Mouse (Mus musculus): ENCODE measurements at regions not wholly inside any gene's neighbourhood (a gene's known extent, or its start where the extent isn't known, plus 50 kb on each side); places are given as distances from the start of the nearest gene placed in this dataset.

DNA sequence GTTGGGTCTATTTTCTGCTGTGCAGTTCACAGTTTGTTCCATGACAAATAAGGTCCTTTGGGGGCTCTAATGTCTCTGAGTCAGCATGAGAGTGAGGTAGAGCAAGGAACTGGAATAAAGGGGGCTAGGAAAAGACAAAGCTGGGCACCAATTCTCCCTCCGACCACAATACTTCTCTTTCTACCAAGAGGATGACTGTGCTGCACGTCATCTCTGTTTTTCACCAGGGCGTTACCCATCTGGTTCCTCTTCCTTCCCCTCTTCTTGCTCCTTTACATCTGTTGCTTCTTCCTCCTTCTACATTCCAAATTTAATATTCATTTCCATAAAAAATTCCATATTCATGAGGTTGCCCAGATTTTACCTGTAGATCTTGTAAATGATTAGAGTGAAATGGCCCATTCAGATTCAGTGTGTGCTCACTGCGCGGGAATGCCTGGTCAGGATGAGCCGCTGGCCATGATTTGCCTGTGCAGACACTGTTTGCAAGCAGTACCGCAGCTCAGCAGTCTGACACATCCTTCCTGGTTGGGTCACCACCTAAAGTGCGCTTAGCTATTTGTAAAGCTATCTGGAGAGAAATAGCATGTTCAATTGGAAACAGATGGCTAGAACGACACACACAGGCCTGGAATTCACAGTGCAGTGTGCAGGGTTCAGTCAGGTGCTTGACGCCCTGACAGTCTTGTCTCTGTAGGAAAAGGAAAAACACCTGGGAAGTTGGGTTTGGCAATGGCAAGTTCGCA is 216.7 kb upstream of the Dkk2 start:
- Histone ChIP-seq H3K36me3 (ENCODE audit: control insufficient read depth, insufficient read depth) (no peaks in the 10 kb centered on the region), H3K27ac (ENCODE audit: low read depth, low read length) (no peak overlapping the region), H3K4me1 (replicated peaks; ENCODE audit: control insufficient read depth, insufficient read depth, low read length) (no peaks in the 10 kb centered on the region), H3K9me3 (ENCODE audit: control insufficient read depth) (no peaks in the 10 kb centered on the region), H3K4me3 (ENCODE audit: low read depth, low read length) (no peak overlapping the region), H3K9ac (ENCODE audit: low read depth, low read length) (no peak overlapping the region), H3K27me3 (replicated peaks; ENCODE audit: control insufficient read depth, insufficient read depth, low read length) (no peaks in the 10 kb centered on the region), H3K4me2 (replicated peaks; ENCODE audit: low read depth) (no peak overlapping the region)
- no peak for TF ChIP-seq CTCF (IDR thresholded peaks at IDR 0.05; ENCODE audit: low read depth)
- no peak for ATAC-seq
- 79% methylated on average over 11 of the region's 11 CpGs for WGBS

DNA sequence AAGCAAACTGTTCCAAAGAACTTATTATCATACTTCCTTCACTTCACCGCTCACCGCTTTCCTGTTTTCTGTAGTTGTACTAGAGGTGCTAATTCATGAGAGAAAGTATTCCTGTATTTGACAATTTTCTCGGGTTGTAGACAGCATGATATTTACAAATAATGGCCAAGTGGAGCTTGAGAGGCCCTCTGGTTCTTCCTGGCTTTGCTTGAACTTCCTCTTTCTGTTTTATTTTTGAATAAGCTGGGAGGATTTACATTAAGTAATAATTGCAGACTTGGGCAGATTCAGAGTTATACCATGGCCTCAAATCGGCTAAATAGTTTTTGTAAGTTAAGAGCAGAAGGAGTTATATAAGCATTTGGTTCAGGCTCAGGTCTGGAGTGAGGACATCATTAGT is 215.8 kb upstream of the Dkk2 start:
- Histone ChIP-seq H3K27ac (ENCODE audit: low read depth, low read length) (no peak overlapping the region), H3K9ac (ENCODE audit: low read depth, low read length) (no peak overlapping the region), H3K27me3 (replicated peaks; ENCODE audit: control insufficient read depth, insufficient read depth, low read length) (no peaks in the 10 kb centered on the region), H3K4me2 (replicated peaks; ENCODE audit: low read depth) (no peak overlapping the region), H3K4me1 (replicated peaks; ENCODE audit: control insufficient read depth, insufficient read depth, low read length) (no peaks in the 10 kb centered on the region), H3K9me3 (ENCODE audit: control insufficient read depth) (no peaks in the 10 kb centered on the region), H3K4me3 (ENCODE audit: low read depth, low read length) (no peak overlapping the region), H3K36me3 (ENCODE audit: control insufficient read depth, insufficient read depth) (no peaks in the 10 kb centered on the region)
- 54% methylated on average over 4 of the region's 4 CpGs for WGBS
- no peak for TF ChIP-seq CTCF (IDR thresholded peaks at IDR 0.05; ENCODE audit: low read depth)
- ATAC-seq = no peak

DNA sequence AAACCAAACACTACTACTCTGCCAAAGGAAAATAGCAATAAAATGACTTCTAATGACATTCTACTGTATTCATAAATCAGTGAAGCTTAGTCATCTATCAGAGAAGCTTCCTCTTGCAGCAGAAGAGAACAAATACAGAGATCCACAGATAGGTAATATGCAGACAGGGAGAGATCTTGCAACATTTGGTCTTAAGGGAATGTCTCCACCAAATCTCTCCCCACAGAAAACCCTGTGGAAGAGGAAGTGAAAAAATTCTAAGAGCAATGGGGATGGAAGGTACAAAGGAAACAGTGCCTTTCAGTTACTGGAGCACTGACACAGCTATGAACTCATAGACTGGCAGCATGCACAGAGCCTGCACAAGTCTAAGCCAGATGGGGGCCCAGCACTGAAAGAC is 202.4 kb upstream of the Dkk2 start:
- no peak for ATAC-seq
- Histone ChIP-seq H3K36me3 (ENCODE audit: control insufficient read depth, insufficient read depth) (no peaks in the 10 kb centered on the region), H3K9me3 (ENCODE audit: control insufficient read depth) (no peaks in the 10 kb centered on the region), H3K9ac (ENCODE audit: low read depth, low read length) (no peak overlapping the region), H3K4me2 (replicated peaks; ENCODE audit: low read depth) (no peak overlapping the region), H3K27ac (ENCODE audit: low read depth, low read length) (no peak overlapping the region), H3K27me3 (replicated peaks; ENCODE audit: control insufficient read depth, insufficient read depth, low read length) (no peaks in the 10 kb centered on the region), H3K4me1 (replicated peaks; ENCODE audit: control insufficient read depth, insufficient read depth, low read length) (no peaks in the 10 kb centered on the region), H3K4me3 (ENCODE audit: low read depth, low read length) (no peak overlapping the region)
- TF ChIP-seq CTCF (IDR thresholded peaks at IDR 0.05; ENCODE audit: low read depth) = no peak

DNA sequence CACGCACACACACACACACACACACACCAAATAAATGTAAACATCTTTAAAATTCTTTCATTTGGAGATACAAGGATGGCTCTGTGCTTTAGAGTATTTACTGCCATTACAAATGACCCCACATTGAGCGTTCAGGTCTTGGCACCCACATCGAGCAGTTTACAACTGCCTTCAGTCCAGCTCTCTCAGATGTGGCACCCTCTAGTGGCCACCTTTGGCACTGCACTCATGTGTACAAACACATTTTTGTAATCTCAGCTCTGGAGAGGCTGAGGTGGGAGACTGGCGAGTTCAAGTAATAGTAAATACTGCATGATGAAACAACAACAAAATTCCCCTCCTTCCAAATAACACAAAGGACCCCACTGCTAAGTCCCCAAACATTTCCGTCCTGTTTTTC is 198.6 kb upstream of the Dkk2 start:
- 90% methylated on average over 5 of the region's 5 CpGs for WGBS
- no peak overlapping the region for H3K4me2 ChIP-seq (replicated peaks; ENCODE audit: low read depth)
- TF ChIP-seq CTCF (IDR thresholded peaks at IDR 0.05; ENCODE audit: low read depth) = peak; percentile 69
- no peak overlapping the region for H3K27ac ChIP-seq (ENCODE audit: low read depth, low read length)
- no peaks in the 10 kb centered on the region for H3K4me1 ChIP-seq (replicated peaks; ENCODE audit: control insufficient read depth, insufficient read depth, low read length)
- no peaks in the 10 kb centered on the region for H3K9me3 ChIP-seq (ENCODE audit: control insufficient read depth)
- H3K4me3 ChIP-seq (ENCODE audit: low read depth, low read length) = no peak overlapping the region
- no peak for ATAC-seq
- no peak overlapping the region for H3K9ac ChIP-seq (ENCODE audit: low read depth, low read length)
- H3K27me3 ChIP-seq (replicated peaks; ENCODE audit: control insufficient read depth, insufficient read depth, low read length) = no peaks in the 10 kb centered on the region
- H3K36me3 ChIP-seq (ENCODE audit: control insufficient read depth, insufficient read depth) = no peaks in the 10 kb centered on the region

DNA sequence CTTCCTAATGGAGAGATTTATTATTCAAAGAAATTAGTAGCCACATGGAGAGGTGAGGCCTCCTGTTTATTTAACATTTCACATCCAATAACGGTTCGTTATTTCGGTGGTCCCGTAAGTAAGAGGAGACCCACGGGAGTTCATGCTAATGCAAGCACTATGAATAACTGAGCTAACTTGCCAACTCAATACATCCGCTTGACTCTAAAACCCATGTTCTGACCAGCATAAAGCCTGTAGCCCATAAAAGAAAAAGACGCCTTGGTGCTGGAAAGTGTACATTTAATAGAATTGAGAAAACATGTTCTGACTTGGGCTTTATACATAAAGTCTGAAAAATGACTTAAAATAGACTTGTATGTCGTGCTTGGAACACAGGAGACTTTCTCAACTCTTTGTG is 198.1 kb upstream of the Dkk2 start:
- Histone ChIP-seq H3K27me3 (replicated peaks; ENCODE audit: control insufficient read depth, insufficient read depth, low read length) (no peaks in the 10 kb centered on the region), H3K36me3 (ENCODE audit: control insufficient read depth, insufficient read depth) (no peaks in the 10 kb centered on the region), H3K4me2 (replicated peaks; ENCODE audit: low read depth) (no peak overlapping the region), H3K4me3 (ENCODE audit: low read depth, low read length) (no peak overlapping the region), H3K4me1 (replicated peaks; ENCODE audit: control insufficient read depth, insufficient read depth, low read length) (no peaks in the 10 kb centered on the region), H3K27ac (ENCODE audit: low read depth, low read length) (no peak overlapping the region), H3K9me3 (ENCODE audit: control insufficient read depth) (no peaks in the 10 kb centered on the region), H3K9ac (ENCODE audit: low read depth, low read length) (no peak overlapping the region)
- WGBS = 92% methylated on average over 8 of the region's 8 CpGs
- no peak for ATAC-seq
- TF ChIP-seq CTCF (IDR thresholded peaks at IDR 0.05; ENCODE audit: low read depth) = no peak

DNA sequence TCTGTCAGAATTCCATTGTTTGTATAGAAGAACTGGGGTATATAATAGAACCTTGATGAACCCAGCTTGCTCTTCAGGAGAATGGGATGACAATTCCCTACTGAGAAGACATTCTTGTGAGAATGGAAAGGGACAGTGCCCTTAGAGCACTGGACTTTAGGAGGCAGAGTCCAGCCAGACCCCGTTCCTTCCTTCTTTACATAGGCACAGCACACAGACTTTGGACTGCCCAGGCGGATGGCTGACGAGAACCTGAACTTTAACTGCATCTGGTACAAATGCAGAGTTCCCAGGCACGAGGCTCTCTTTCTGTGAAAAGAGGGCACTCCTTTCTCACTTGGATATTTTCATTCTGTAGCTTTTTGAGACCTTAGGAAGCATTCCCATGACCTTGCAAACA is 197.4 kb upstream of the Dkk2 start:
- no peaks in the 10 kb centered on the region for H3K9me3 ChIP-seq (ENCODE audit: control insufficient read depth)
- no peak overlapping the region for H3K4me3 ChIP-seq (ENCODE audit: low read depth, low read length)
- no peak for ATAC-seq
- no peak overlapping the region for H3K4me2 ChIP-seq (replicated peaks; ENCODE audit: low read depth)
- WGBS = 41% methylated on average over 4 of the region's 4 CpGs
- no peak overlapping the region for H3K27ac ChIP-seq (ENCODE audit: low read depth, low read length)
- H3K9ac ChIP-seq (ENCODE audit: low read depth, low read length) = no peak overlapping the region
- H3K36me3 ChIP-seq (ENCODE audit: control insufficient read depth, insufficient read depth) = no peaks in the 10 kb centered on the region
- no peak for TF ChIP-seq CTCF (IDR thresholded peaks at IDR 0.05; ENCODE audit: low read depth)
- H3K4me1 ChIP-seq (replicated peaks; ENCODE audit: control insufficient read depth, insufficient read depth, low read length) = no peaks in the 10 kb centered on the region
- H3K27me3 ChIP-seq (replicated peaks; ENCODE audit: control insufficient read depth, insufficient read depth, low read length) = no peaks in the 10 kb centered on the region

DNA sequence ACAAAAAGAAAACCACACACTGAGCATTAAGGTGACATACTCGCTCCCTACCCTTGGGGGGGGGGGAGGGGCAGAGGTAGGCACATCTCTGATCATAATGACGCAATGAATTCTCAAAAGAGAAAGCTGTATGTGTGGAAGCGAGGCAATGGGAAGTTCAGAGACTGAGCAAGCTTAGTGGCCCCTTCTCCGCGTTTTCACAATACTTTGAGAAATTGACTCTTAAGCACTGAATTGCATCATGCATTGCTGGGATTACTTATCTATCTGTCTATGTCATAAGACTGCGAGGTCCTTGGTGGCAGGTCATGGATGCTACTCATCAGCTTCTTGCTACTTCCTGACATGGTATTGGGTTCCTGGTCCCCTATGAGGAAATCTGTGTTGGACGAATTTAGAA is 193.2 kb upstream of the Dkk2 start:
- no peak overlapping the region for H3K27ac ChIP-seq (ENCODE audit: low read depth, low read length)
- 88% methylated on average over 7 of the region's 7 CpGs for WGBS
- ATAC-seq = no peak
- no peak overlapping the region for H3K4me3 ChIP-seq (ENCODE audit: low read depth, low read length)
- H3K36me3 ChIP-seq (ENCODE audit: control insufficient read depth, insufficient read depth) = no peaks in the 10 kb centered on the region
- no peak overlapping the region for H3K9ac ChIP-seq (ENCODE audit: low read depth, low read length)
- H3K4me2 ChIP-seq (replicated peaks; ENCODE audit: low read depth) = no peak overlapping the region
- no peaks in the 10 kb centered on the region for H3K27me3 ChIP-seq (replicated peaks; ENCODE audit: control insufficient read depth, insufficient read depth, low read length)
- H3K9me3 ChIP-seq (ENCODE audit: control insufficient read depth) = no peaks in the 10 kb centered on the region
- H3K4me1 ChIP-seq (replicated peaks; ENCODE audit: control insufficient read depth, insufficient read depth, low read length) = no peaks in the 10 kb centered on the region
- TF ChIP-seq CTCF (IDR thresholded peaks at IDR 0.05; ENCODE audit: low read depth) = no peak

All from intestine, postnatal 0 days (tissue).